8 mouse cellular contexts compared by ENCODE assay signal in the genomic region with DNA sequence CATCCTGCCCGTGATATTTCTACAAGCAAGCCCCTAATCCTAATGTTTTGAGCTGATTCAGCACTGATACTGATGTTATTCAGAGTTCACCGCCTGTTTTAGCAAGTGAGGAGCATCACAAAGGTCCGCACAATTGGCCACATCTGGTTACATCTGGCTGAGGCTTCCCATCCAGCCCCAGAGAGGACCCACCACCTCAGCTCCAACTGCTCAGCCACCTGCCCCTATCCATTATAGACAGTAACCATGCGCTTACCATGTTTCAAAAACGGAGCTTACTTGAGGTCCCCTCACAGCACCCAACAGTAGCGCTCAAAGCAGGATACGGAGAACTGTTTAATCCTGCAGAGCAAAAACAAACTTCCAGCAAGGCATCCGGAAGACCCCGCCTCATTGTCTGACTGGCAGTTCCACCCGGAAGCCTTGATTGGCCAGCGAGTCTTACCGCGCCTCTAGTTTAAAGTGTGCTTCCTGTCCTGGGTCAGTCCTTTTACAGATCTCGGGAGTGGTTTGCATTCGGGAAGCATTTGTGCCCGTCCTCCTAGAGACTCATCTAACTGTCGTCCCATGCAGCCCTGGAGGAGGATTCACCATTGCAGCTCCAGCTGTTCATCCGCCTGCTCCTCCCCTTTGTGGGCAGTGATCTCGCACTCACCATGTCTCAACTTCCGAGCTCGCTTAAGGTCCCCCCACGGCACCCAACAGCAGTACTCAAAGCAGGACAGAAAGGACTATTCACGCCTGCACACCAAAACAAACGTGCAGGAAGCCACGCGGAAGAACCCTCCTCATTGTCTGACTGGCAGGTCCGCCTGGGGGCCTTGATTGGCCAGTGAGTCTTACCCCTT.
A peak's percentile ranks its signal among the peaks of the same experiment; 100 is the strongest.
DNase-seq lines count a peak whose midpoint lies in the region; ATAC-seq lines count a peak whose summit lies in the region.
"Not testable (repeated sequence)": the region's sequence is repeated elsewhere in the genome, so short reads cannot be mapped to it uniquely, and the experiment has no call there.

No protein-coding gene starts in this region.

- H3K4me3 ChIP-seq in heart, embryonic 10.5 days: peak overlapping the region; percentile 66
- H3K4me3 ChIP-seq in kidney, embryonic 15.5 days (replicated peaks): peak overlapping the region; percentile 62

- peak overlapping the region; percentile 68 for H3K4me2 ChIP-seq in kidney, embryonic 15.5 days

- not testable (repeated sequence) for H3K4me1 ChIP-seq in heart, embryonic 10.5 days; kidney, embryonic 15.5 days

- H3K36me3 ChIP-seq in heart, embryonic 10.5 days; kidney, embryonic 15.5 days: not testable (repeated sequence)

- H3K27ac ChIP-seq in heart, embryonic 10.5 days: peak overlapping the region; percentile 85
- H3K27ac ChIP-seq in kidney, embryonic 15.5 days: peak overlapping the region; percentile 93

- peak; percentile 67 to 71 for DNase-seq in B cell, adult 2 months
- DNase-seq in brain, adult 2 months (ENCODE audit: low read depth, low spot score): peak; percentile 92
- DNase-seq in heart, embryonic 10.5 days (ENCODE audit: low spot score): peak; percentile 92
- peak; percentile 78 for DNase-seq in liver
- DNase-seq in spleen, postnatal 4 days (ENCODE audit: low spot score in 2 of 2): peak; percentile 56 to 77

- WGBS in heart, embryonic 10.5 days: 2% methylated on average over 27 of the region's 27 CpGs
- 2% methylated on average over 27 of the region's 27 CpGs for WGBS in kidney, embryonic 15.5 days

- peak overlapping the region; percentile 51 for H3K9ac ChIP-seq in kidney, embryonic 15.5 days

- peak; percentile 85 for ATAC-seq in erythroblast, adult 5-6 weeks (replicated peaks; ENCODE audit: low FRiP score, poor library complexity, severe bottlenecking)
- peak; percentile 99 for ATAC-seq in kidney, embryonic 15.5 days (replicated peaks; ENCODE audit: low FRiP score)
- peak; percentile 89 for ATAC-seq in monocyte, adult 5-6 weeks (replicated peaks; ENCODE audit: insufficient number of reproducible peaks, low FRiP score, low TSS enrichment, poor library complexity, severe bottlenecking)

- not testable (repeated sequence) for H3K9me3 ChIP-seq in heart, embryonic 10.5 days; kidney, embryonic 15.5 days (replicated peaks)

- H3K27me3 ChIP-seq in heart, embryonic 10.5 days (ENCODE audit: insufficient read depth, poor library complexity, severe bottlenecking); kidney, embryonic 15.5 days: not testable (repeated sequence)

Comparison
In these comparisons a context has a peak if more than half of its experiments do, and no peak if none do; other contexts are left out.
1. Peak in every context shown above with its lines: DNase-seq, ATAC-seq, H3K4me3 ChIP-seq and H3K27ac ChIP-seq.